Mouse (Mus musculus) G1E (cell line): ENCODE results near the gene Gas1. TPM values are rescaled to one million over a fixed set of nuclear protein-coding genes. Genes with fewer than 3 reads are reported as not detected.

ENCODE experiments used
- ATAC-seq: 2 replicates; pipeline ENCODE4 v1.8.0; 2016; ENCODE audit warnings: mild to moderate bottlenecking; ENCODE audit not compliant: insufficient number of reproducible peaks, poor library complexity, low FRiP score, severe bottlenecking; ENCODE audit errors: extremely low read depth
- DNase-seq: peaks from one replicate; pipeline ENCODE4 v3.0.0; 2012; ENCODE audit warnings: low spot score
- H3K27me3 ChIP-seq: 2 replicates; pipeline ENCODE4 v1.6.1; 2012; ENCODE audit warnings: mild to moderate bottlenecking, low read length, inconsistent platforms; ENCODE audit not compliant: insufficient read depth
- H3K36me3 ChIP-seq: replicated peaks from 2 replicates; pipeline ENCODE3; 2012; ENCODE audit warnings: mild to moderate bottlenecking, inconsistent platforms
- H3K4me1 ChIP-seq: 2 replicates; pipeline ENCODE4 v1.6.1; 2012; ENCODE audit warnings: low read depth, low read length, inconsistent platforms, mixed read lengths; ENCODE audit not compliant: insufficient read depth
- H3K4me3 ChIP-seq: 2 replicates; pipeline ENCODE4 v1.5.1; 2012; ENCODE audit warnings: low read depth, mild to moderate bottlenecking, inconsistent platforms, low read length, moderate library complexity, mixed read lengths
- H3K9me3 ChIP-seq: replicated peaks from 2 replicates; pipeline ENCODE4 v1.6.1; 2012; ENCODE audit warnings: inconsistent platforms
- CTCF ChIP-seq: IDR thresholded peaks from 2 replicates; pipeline ENCODE4 v1.5.1; 2012; ENCODE audit warnings: low read depth, low read length, inconsistent platforms, mixed read lengths
- GATA1 ChIP-seq: IDR thresholded peaks from 2 replicates; pipeline ENCODE4 v1.6.1; 2012; ENCODE audit warnings: borderline replicate concordance, low read length, inconsistent platforms, mixed read lengths
- GATA2 ChIP-seq: IDR thresholded peaks from 2 replicates; pipeline ENCODE4 v1.6.1; 2012; ENCODE audit warnings: low read depth, low read length, inconsistent platforms, borderline replicate concordance
- POLR2AphosphoS5 ChIP-seq: IDR thresholded peaks from 2 replicates; pipeline ENCODE4 v1.6.1; 2012; ENCODE audit warnings: low read depth, low read length, inconsistent platforms; ENCODE audit not compliant: insufficient replicate concordance
- TAL1 ChIP-seq: conservative IDR thresholded peaks from 2 replicates; pipeline ENCODE4 v1.6.1; 2012; ENCODE audit warnings: low read depth, low read length, inconsistent platforms, mixed read lengths
- polyA plus RNA-seq: library from polyadenylated mRNA; stranded (reverse); fragments of >175 nt; gene quantifications from 2 replicates; pipeline ENCODE4 v1.2.3, GENCODE M21; 2012
- total RNA-seq, 2 experiments: library from RNA; stranded (forward) in 1 of 2; stranded (reverse) in 1 of 2; fragments of 200-1000 nt in 1 of 2; fragments of >200 nt in 1 of 2; fragmentation: Nextera tagmentation in 1 of 2; gene quantifications; 2 replicates each; pipeline ENCODE4 v1.2.3; 2014 to 2017

Gene Gas1
- total and polyA plus RNA-seq, 3 experiments: not detected

DNA sequence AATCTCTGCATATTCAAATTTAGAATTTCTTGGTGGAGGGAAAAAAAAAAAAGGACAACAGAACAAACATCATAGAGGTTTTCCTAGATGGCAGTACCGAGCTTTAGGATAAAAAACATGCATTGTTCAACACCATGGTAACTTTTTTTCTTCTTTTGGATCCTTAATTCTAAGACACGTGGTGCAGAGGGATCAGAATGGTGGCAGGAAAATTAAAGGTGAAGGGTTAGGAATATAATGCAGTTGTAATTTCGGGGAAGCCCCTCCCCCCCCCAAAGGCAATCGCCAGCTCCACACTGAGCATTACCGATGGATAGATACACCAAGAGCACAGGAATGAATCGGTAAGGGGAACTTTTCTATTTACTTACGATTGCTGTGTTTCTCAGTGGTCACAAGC, 2.2 kb downstream of the Gas1 start:
- H3K4me3 ChIP-seq: no peak overlapping the region
- H3K4me1 ChIP-seq: no peaks in the 10 kb centered on the region
- H3K27me3 ChIP-seq: no peaks in the 10 kb centered on the region
- H3K36me3 ChIP-seq: no peaks in the 10 kb centered on the region
- no peak for TF ChIP-seq GATA1
- no peak for TF ChIP-seq POLR2AphosphoS5
- TF ChIP-seq CTCF: no peak
- no peak for TF ChIP-seq TAL1
- no peak for TF ChIP-seq GATA2
- ATAC-seq (no peak), DNase-seq (no peak)
- H3K9me3 ChIP-seq: peaks cover 62% of the 10 kb centered on the region

DNA sequence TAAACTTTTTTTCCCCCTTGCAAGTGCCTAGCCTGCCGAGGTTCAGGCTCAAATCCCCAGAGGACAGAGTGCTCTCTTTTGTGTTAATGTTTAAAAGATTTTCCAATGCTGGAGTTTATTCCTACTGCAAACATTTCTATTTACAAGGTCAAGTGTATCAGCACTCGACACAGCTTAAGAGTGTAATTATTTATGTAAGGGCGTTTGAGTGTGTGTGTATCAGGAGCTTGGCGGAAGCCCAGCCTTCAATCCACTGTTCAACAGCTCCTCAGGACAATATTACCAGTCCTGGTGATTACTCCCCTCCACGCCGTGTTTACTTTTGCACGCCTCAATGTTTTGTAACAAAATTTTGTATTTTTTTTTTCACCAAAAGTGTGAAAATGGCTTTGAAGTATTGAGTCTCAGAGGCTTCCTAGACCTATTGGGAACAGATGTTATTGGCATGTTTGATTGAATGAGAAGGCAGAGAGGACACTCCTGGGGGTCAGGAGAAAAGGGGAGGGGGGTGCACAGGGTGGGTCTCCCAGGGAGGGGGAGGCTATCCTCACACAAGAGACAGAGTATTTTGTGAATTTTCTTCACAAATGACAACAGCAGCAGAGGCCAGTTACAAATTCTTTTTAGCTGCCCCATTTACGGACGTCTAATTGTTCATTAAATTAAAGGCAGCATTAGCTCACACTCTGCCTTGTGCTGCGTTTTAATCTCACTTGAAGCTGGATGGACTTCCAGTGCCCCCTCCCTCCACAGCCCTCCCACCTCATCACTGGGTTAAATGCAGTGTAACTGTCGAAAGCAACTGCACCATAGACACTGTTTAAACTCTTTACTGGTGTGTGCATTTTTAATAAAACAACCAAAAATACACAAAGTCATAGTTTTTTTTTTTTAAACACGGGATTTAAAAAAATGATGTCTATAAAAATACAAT, 3.3 kb downstream of the Gas1 start:
- no peak for ATAC-seq
- H3K9me3 ChIP-seq: peaks cover 62% of the 10 kb centered on the region
- H3K4me1 ChIP-seq: no peaks in the 10 kb centered on the region
- no peaks in the 10 kb centered on the region for H3K27me3 ChIP-seq
- H3K36me3 ChIP-seq: no peaks in the 10 kb centered on the region
- TF ChIP-seq GATA2: no peak
- no peak for TF ChIP-seq GATA1
- TF ChIP-seq CTCF: no peak
- no peak for TF ChIP-seq TAL1
- no peak for TF ChIP-seq POLR2AphosphoS5
- DNase-seq: no peak
- H3K4me3 ChIP-seq: no peak overlapping the region

DNA sequence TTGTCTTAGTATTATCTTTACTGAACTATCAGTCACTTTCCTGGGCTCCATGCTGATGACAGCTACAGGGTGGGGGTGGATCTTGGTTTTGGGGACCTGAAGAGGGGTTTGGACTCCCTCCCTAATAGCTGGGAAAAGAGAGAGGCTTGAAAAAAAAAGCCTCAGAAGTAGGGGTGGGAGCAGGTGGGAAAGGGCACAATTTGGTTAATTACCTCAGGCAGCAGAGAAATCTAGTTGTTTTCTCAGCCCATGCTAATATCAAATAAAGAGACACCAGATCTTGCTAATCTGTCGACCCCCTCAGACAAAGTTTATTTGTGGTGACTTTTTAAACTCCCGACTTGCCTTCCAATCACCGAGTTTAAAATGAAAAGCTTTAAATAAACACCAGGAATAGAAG, 4.0 kb downstream of the Gas1 start:
- ATAC-seq: no peak

DNA sequence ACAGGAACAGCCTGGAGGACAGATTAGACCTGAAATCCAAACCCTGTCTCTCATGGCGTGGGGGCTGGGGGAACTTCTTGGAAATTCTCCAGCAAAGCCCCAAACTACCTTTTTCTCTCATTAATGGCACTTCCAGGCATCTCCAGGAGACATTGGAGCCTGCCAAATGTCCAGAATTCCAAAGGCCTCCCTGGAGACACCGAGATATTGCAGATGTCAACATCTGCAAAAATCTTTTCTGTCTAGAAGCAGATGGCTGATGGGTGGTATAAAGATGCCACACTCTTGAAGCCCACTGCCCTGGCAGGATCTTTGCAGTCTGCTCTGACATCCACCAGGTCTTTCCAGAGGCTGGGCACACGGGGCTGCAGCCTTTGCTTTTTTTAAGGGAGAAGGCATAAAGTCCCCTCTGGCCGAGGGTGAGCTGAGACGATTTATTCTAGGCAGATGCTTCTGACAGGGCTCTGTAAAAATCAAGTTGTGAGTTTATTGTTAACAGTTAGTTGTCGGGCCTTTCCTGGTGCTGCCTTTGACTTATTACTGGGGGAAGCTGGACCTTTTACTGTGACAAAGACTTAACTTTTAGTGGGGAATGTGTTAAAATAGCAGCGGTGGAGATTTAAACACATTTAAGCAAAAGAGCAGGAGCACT, 4.7 kb downstream of the Gas1 start:
- no peak for ATAC-seq
- no peak for TF ChIP-seq TAL1
- TF ChIP-seq CTCF: no peak
- no peak for TF ChIP-seq GATA1
- TF ChIP-seq POLR2AphosphoS5: no peak
- Histone ChIP-seq H3K4me3 (no peak overlapping the region), H3K9me3 (peaks cover 54% of the 10 kb centered on the region), H3K36me3 (no peaks in the 10 kb centered on the region), H3K27me3 (no peaks in the 10 kb centered on the region), H3K4me1 (no peaks in the 10 kb centered on the region)
- DNase-seq: no peak

More for the DNA sequence above, 4.0 kb downstream of the Gas1 start:
- TF ChIP-seq GATA1 (no peak), CTCF (no peak), POLR2AphosphoS5 (no peak), GATA2 (no peak), TAL1 (no peak)
- no peak overlapping the region for H3K4me3 ChIP-seq
- no peak for DNase-seq
- H3K36me3 ChIP-seq: no peaks in the 10 kb centered on the region
- no peaks in the 10 kb centered on the region for H3K4me1 ChIP-seq
- H3K27me3 ChIP-seq: no peaks in the 10 kb centered on the region
- peaks cover 58% of the 10 kb centered on the region for H3K9me3 ChIP-seq

- Histone ChIP-seq H3K4me1 (no peaks in the 10 kb centered on the region), H3K4me3 (no peak overlapping the region), H3K9me3 (peaks cover 53% of the 10 kb centered on the region), H3K36me3 (no peaks in the 10 kb centered on the region), H3K27me3 (no peaks in the 10 kb centered on the region)
- DNase-seq (no peak), ATAC-seq (no peak)
- TF ChIP-seq CTCF (no peak), GATA2 (no peak), TAL1 (no peak), POLR2AphosphoS5 (no peak), GATA1 (no peak)
These were observed 5.4 kb downstream of the Gas1 start for GRCm38 (mm10) chr13:60171781-60172180.

GRCm38 (mm10) chr13:60170898-60171715, 6.1 kb downstream of the Gas1 start:
- no peak for TF ChIP-seq POLR2AphosphoS5
- no peak for TF ChIP-seq GATA2
- TF ChIP-seq TAL1: no peak
- no peak for TF ChIP-seq CTCF
- no peak for TF ChIP-seq GATA1
- ATAC-seq: no peak
- Histone ChIP-seq H3K36me3 (no peaks in the 10 kb centered on the region), H3K4me3 (no peak overlapping the region), H3K9me3 (peaks cover 46% of the 10 kb centered on the region), H3K4me1 (no peaks in the 10 kb centered on the region), H3K27me3 (no peaks in the 10 kb centered on the region)
- no peak for DNase-seq
